Mouse (Mus musculus): ENCODE results near the gene Cacna1c. TPM values are rescaled to one million over a fixed set of nuclear protein-coding genes. Genes with fewer than 3 reads are reported as not detected.

Cacna1c gene
- total and polyA plus RNA-seq, 2 experiments from 2014 or later, result 5.1 to 39.4 TPM

- Histone ChIP-seq H3K4me1 (ENCODE audit: insufficient read depth, low read length) (peaks cover 11% of the 10 kb centered on the region; the same call in 1 of the 2 replicates), H3K9ac (replicated peaks; ENCODE audit: low read length) (no peak overlapping the region), H3K4me2 (ENCODE audit: low read depth, low read length) (no peak overlapping the region), H3K9me3 (ENCODE audit: low read length) (no peaks in the 10 kb centered on the region), H3K27ac (no peak overlapping the region), H3K36me3 (ENCODE audit: insufficient read depth, low read length) (no peaks in the 10 kb centered on the region), H3K4me3 (ENCODE audit: low read length) (no peak overlapping the region), H3K27me3 (ENCODE audit: insufficient read depth, low read length) (no peaks in the 10 kb centered on the region)
- TF ChIP-seq CTCF (IDR thresholded peaks at IDR 0.05; ENCODE audit: low read depth), result no peak
- ATAC-seq (no peak), DNase-seq (ENCODE audit: low spot score) (no peak)
- 70% methylated on average over 13 of the region's 13 CpGs for WGBS
Observed at GRCm38 (mm10) chr6:118950190-118950589, 246.0 kb downstream of the Cacna1c start.

DNA sequence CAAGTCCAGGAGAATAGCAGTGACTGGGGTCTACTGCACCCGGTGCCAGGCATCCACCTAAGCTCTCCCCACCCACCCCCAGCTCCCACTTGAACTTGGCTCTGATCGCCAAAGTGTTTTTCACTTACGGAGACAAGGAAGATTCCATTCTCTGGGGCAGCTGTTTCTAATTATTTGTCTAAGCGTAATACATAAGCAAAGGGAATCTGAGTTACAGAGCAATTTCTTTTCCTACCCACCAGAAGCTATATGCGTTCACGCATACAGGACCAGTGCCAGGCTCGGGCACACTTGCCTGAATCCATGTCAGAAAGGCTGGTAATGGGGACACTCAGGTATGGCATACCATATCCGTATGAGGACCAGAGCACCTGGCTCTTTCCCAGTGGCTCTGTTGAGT, 248.9 kb downstream of the Cacna1c start:
- Histone ChIP-seq H3K27me3 (ENCODE audit: insufficient read depth, low read length) (no peaks in the 10 kb centered on the region), H3K27ac (no peak overlapping the region), H3K4me2 (ENCODE audit: low read depth, low read length) (no peak overlapping the region), H3K9ac (replicated peaks; ENCODE audit: low read length) (no peak overlapping the region), H3K36me3 (ENCODE audit: insufficient read depth, low read length) (no peaks in the 10 kb centered on the region), H3K4me1 (ENCODE audit: insufficient read depth, low read length) (peaks cover 6% of the 10 kb centered on the region; the same call in 1 of the 2 replicates), H3K9me3 (ENCODE audit: low read length) (no peaks in the 10 kb centered on the region), H3K4me3 (ENCODE audit: low read length) (no peak overlapping the region)
- DNase-seq (ENCODE audit: low spot score) (no peak), ATAC-seq (no peak)
- no peak for TF ChIP-seq CTCF (IDR thresholded peaks at IDR 0.05; ENCODE audit: low read depth)
- 72% methylated on average over 8 of the region's 8 CpGs for WGBS

DNA sequence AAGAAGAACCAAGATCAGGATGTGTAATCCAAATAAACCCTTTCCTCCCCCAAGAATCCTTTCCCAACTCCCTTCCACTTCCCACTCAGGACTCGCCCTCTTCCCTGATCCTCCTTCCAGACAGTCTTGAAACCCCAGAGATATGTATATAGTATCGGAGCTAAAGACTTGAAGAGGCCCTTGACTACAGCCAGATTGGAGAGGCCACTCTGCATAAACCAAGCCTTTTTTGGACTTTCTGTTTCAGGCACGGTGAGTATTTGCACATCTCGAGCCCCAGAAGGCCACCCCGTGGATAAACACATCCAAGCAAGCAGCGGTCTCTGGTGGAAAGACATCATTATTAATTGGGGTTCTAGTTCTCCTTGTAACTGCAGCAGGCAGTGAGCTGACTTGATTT, 249.6 kb downstream of the Cacna1c start:
- Histone ChIP-seq H3K4me1 (ENCODE audit: insufficient read depth, low read length) (peaks cover 6% of the 10 kb centered on the region; the same call in 1 of the 2 replicates), H3K27ac (no peak overlapping the region), H3K4me2 (ENCODE audit: low read depth, low read length) (no peak overlapping the region), H3K27me3 (ENCODE audit: insufficient read depth, low read length) (no peaks in the 10 kb centered on the region), H3K9ac (replicated peaks; ENCODE audit: low read length) (no peak overlapping the region), H3K36me3 (ENCODE audit: insufficient read depth, low read length) (no peaks in the 10 kb centered on the region), H3K4me3 (ENCODE audit: low read length) (no peak overlapping the region), H3K9me3 (ENCODE audit: low read length) (no peaks in the 10 kb centered on the region)
- DNase-seq (ENCODE audit: low spot score) (no peak), ATAC-seq (no peak)
- 85% methylated on average over 6 of the region's 6 CpGs for WGBS
- TF ChIP-seq CTCF (IDR thresholded peaks at IDR 0.05; ENCODE audit: low read depth), result no peak

DNA sequence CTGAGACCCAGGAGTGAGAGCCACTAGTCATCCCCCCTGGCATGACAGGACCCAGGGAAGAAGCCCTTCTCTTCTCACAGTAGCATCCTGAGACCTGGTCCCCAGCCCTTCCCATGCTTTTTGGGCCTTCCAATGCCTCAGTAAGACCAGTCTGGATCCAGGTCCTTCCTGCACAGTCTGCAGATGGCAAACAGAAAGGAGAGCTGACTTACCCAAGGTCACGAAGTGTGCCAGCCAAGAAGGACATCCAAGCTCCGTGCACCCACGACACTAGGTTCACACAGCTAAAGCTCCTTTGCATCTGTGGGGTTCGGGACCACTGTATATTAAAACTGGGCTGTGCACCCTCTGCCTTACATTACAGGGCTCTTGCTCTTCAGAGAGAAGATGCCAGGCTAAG, 252.1 kb downstream of the Cacna1c start:
- H3K4me3 ChIP-seq (ENCODE audit: low read length), result no peak overlapping the region
- no peak for DNase-seq (ENCODE audit: low spot score)
- TF ChIP-seq CTCF (IDR thresholded peaks at IDR 0.05; ENCODE audit: low read depth), result no peak
- 93% methylated on average over 4 of the region's 4 CpGs for WGBS
- no peak overlapping the region for H3K9ac ChIP-seq (replicated peaks; ENCODE audit: low read length)
- H3K9me3 ChIP-seq (ENCODE audit: low read length), result no peaks in the 10 kb centered on the region
- H3K27ac ChIP-seq, result no peak overlapping the region
- H3K4me2 ChIP-seq (ENCODE audit: low read depth, low read length), result no peak overlapping the region
- ATAC-seq, result no peak
- no peaks in the 10 kb centered on the region for H3K4me1 ChIP-seq (ENCODE audit: insufficient read depth, low read length)
- H3K27me3 ChIP-seq (ENCODE audit: insufficient read depth, low read length), result no peaks in the 10 kb centered on the region
- no peaks in the 10 kb centered on the region for H3K36me3 ChIP-seq (ENCODE audit: insufficient read depth, low read length)

GRCm38 (mm10) chr6:118941816-118942215, 254.4 kb downstream of the Cacna1c start:
- DNase-seq (ENCODE audit: low spot score) (no peak), ATAC-seq (no peak)
- WGBS, result 80% methylated on average over 4 of the region's 4 CpGs
- H3K27me3 ChIP-seq (ENCODE audit: insufficient read depth, low read length), result no peaks in the 10 kb centered on the region
- no peaks in the 10 kb centered on the region for H3K9me3 ChIP-seq (ENCODE audit: low read length)
- peaks cover 8% of the 10 kb centered on the region; the same call in 1 of the 2 replicates for H3K4me1 ChIP-seq (ENCODE audit: insufficient read depth, low read length)
- TF ChIP-seq CTCF (IDR thresholded peaks at IDR 0.05; ENCODE audit: low read depth), result no peak
- no peak overlapping the region for H3K4me2 ChIP-seq (ENCODE audit: low read depth, low read length)
- H3K9ac ChIP-seq (replicated peaks; ENCODE audit: low read length), result no peak overlapping the region
- no peaks in the 10 kb centered on the region for H3K36me3 ChIP-seq (ENCODE audit: insufficient read depth, low read length)
- H3K27ac ChIP-seq, result no peak overlapping the region
- no peak overlapping the region for H3K4me3 ChIP-seq (ENCODE audit: low read length)

GRCm38 (mm10) chr6:118941036-118941435, 255.2 kb downstream of the Cacna1c start:
- no peak overlapping the region for H3K27ac ChIP-seq
- H3K9me3 ChIP-seq (ENCODE audit: low read length), result no peaks in the 10 kb centered on the region
- H3K27me3 ChIP-seq (ENCODE audit: insufficient read depth, low read length), result no peaks in the 10 kb centered on the region
- H3K9ac ChIP-seq (replicated peaks; ENCODE audit: low read length), result no peak overlapping the region
- no peak for TF ChIP-seq CTCF (IDR thresholded peaks at IDR 0.05; ENCODE audit: low read depth)
- no peaks in the 10 kb centered on the region for H3K36me3 ChIP-seq (ENCODE audit: insufficient read depth, low read length)
- DNase-seq (ENCODE audit: low spot score) (no peak), ATAC-seq (no peak)
- peaks cover 13% of the 10 kb centered on the region; the same call in 1 of the 2 replicates for H3K4me1 ChIP-seq (ENCODE audit: insufficient read depth, low read length)
- no peak overlapping the region for H3K4me2 ChIP-seq (ENCODE audit: low read depth, low read length)
- H3K4me3 ChIP-seq (ENCODE audit: low read length), result no peak overlapping the region
- 89% methylated on average over 3 of the region's 3 CpGs for WGBS

GRCm38 (mm10) chr6:118939626-118940025, 256.6 kb downstream of the Cacna1c start:
- no peak overlapping the region for H3K4me3 ChIP-seq (ENCODE audit: low read length)
- no peaks in the 10 kb centered on the region for H3K9me3 ChIP-seq (ENCODE audit: low read length)
- no peak overlapping the region for H3K27ac ChIP-seq
- no peak overlapping the region for H3K9ac ChIP-seq (replicated peaks; ENCODE audit: low read length)
- ATAC-seq, result no peak
- no peaks in the 10 kb centered on the region for H3K36me3 ChIP-seq (ENCODE audit: insufficient read depth, low read length)
- H3K27me3 ChIP-seq (ENCODE audit: insufficient read depth, low read length), result no peaks in the 10 kb centered on the region
- 90% methylated on average over 8 of the region's 8 CpGs for WGBS
- DNase-seq (ENCODE audit: low spot score), result no peak
- H3K4me2 ChIP-seq (ENCODE audit: low read depth, low read length), result no peak overlapping the region
- peaks cover 13% of the 10 kb centered on the region; the same call in 1 of the 2 replicates for H3K4me1 ChIP-seq (ENCODE audit: insufficient read depth, low read length)
- TF ChIP-seq CTCF (IDR thresholded peaks at IDR 0.05; ENCODE audit: low read depth), result no peak

All from hindbrain, postnatal 0 days (tissue).